Mouse (Mus musculus): ENCODE data around the gene Tnfaip2. TPM values are rescaled to one million over a fixed set of nuclear protein-coding genes. Genes with fewer than 3 reads are reported as not detected.

The Tnfaip2 gene
- polyA plus RNA-seq, 1 experiment from 2014 or later: 24.3 TPM

DNA sequence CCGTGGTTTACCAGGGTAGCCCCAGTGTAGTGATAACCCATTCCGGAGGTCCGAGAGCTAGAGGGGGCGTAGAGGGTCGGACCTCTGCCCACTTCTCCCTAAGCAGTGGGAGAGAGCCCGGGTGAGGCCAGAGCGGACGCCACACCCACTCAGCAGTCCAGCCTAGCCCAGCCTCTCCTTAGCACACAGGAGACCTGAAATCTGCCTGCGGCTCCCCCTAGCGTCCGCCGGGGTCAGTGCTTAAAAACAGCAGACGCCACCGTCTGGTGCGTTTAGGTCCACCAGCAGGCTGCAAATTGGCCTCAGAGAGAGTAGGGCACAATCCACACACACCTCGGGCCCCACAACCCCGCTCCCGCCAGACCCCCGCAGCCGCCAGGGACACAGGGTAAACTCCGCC is 29.0 kb upstream of the Tnfaip2 start:
- H3K9ac ChIP-seq (replicated peaks; ENCODE audit: low read length): peak overlapping the region; percentile 45
- ATAC-seq (ENCODE audit: low FRiP score, low TSS enrichment): peak; percentile 87
- H3K36me3 ChIP-seq (ENCODE audit: insufficient read depth, low read length): no peaks in the 10 kb centered on the region
- H3K27ac ChIP-seq (ENCODE audit: low read length): peak overlapping the region; percentile 69
- peaks cover 32% of the 10 kb centered on the region for H3K4me1 ChIP-seq (ENCODE audit: insufficient read depth, low read length)
- no peaks in the 10 kb centered on the region for H3K9me3 ChIP-seq (ENCODE audit: low read length)
- H3K4me3 ChIP-seq (ENCODE audit: low read length): peak overlapping the region; percentile 30
- H3K27me3 ChIP-seq (ENCODE audit: insufficient read depth, low read length): no peaks in the 10 kb centered on the region
- WGBS: 2% methylated on average over 21 of the region's 21 CpGs
- peak overlapping the region; percentile 53 for H3K4me2 ChIP-seq (replicated peaks; ENCODE audit: low read depth, low read length)

DNA sequence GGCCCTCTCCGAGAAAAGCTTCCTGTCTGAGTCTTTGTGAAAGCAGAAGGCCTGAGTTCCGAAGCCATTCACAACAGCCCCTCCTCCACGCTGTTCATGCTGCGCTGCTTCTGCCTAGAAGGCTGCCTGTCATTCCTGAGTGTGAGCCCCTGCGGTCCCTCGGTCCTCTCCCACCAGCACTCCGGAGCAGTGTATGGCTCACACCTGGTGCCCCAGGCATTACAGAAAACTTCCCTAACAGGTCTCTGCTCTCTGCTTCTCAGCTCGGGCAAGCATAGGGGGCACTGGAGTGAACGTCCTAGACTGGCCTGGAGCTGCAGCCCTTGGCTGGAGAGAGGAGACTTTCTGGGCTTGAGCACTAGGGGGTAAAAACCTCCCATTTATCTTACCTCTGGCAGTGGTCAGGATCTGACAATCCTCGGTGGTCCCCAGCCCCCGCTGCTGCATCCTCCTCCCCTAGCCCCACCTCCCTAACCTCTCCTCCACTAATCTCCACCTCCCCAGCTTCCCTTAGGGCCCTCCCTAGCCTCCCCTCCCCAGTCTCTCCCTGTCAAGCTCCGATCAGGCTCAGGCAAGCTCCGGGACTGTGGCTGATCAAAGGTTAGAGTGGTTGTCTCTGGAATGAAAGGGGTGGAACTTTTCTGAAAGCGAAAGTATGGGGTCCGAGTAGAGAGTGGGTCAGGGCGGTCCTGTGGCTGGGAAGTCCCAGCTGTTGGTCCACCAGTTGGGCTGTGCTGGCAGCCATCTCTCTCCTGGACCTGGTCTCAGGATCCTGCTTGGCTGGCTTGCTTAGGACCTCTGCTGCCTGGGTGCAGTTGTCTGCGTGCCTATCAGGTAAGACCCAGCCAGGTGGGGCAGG is 25.1 kb upstream of the Tnfaip2 start, which contains the start of gene Exoc3l4:
TSS of gene Exoc3l4 (plus strand) at position 97 of the 859 bp plus-strand sequence.
- H3K4me1 ChIP-seq (ENCODE audit: insufficient read depth, low read length): peaks cover 37% of the 10 kb centered on the region
- 4% methylated on average over 17 of the region's 17 CpGs for WGBS
- peak within 1 kb of the TSS; percentile 76 for H3K27ac ChIP-seq (ENCODE audit: low read length)
- H3K9ac ChIP-seq (replicated peaks; ENCODE audit: low read length): peak within 1 kb of the TSS; percentile 65
- H3K9me3 ChIP-seq (ENCODE audit: low read length): no peaks in the 10 kb centered on the region
- H3K4me2 ChIP-seq (replicated peaks; ENCODE audit: low read depth, low read length): peak within 1 kb of the TSS; percentile 65
- peak within 1 kb of the TSS; percentile 47 for H3K4me3 ChIP-seq (ENCODE audit: low read length)
- no peaks in the 10 kb centered on the region for H3K36me3 ChIP-seq (ENCODE audit: insufficient read depth, low read length)
- ATAC-seq (ENCODE audit: low FRiP score, low TSS enrichment): peak; percentile 77
- H3K27me3 ChIP-seq (ENCODE audit: insufficient read depth, low read length): peaks cover 9% of the 10 kb centered on the region; the same call in 1 of the 2 replicates

DNA sequence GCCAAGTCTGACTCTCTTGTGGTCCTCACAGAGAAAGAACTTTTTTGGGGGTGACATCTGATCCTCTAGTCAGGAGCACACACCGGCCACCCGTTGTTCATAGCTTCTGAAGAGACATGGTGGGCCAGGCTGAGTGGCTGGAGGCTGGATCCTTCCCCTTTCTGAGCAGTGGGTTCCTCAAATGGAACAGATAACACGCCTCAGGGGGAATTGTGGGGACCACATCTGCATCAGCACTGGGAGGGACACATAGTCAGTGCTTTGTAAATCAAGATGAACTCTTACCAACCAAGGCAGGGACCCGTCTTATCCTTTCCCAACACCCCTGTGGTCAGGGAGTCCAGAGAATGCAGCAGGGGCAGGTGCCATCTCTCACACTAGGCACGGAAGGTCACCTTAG is 22.4 kb upstream of the Tnfaip2 start:
- peaks cover 31% of the 10 kb centered on the region for H3K4me1 ChIP-seq (ENCODE audit: insufficient read depth, low read length)
- 74% methylated on average over 5 of the region's 5 CpGs for WGBS
- no peaks in the 10 kb centered on the region for H3K36me3 ChIP-seq (ENCODE audit: insufficient read depth, low read length)
- no peak overlapping the region for H3K4me3 ChIP-seq (ENCODE audit: low read length)
- no peak overlapping the region for H3K4me2 ChIP-seq (replicated peaks; ENCODE audit: low read depth, low read length)
- H3K27me3 ChIP-seq (ENCODE audit: insufficient read depth, low read length): peaks cover 36% of the 10 kb centered on the region
- no peak for ATAC-seq (ENCODE audit: low FRiP score, low TSS enrichment)
- H3K9me3 ChIP-seq (ENCODE audit: low read length): no peaks in the 10 kb centered on the region
- H3K9ac ChIP-seq (replicated peaks; ENCODE audit: low read length): no peak overlapping the region
- H3K27ac ChIP-seq (ENCODE audit: low read length): no peak overlapping the region

DNA sequence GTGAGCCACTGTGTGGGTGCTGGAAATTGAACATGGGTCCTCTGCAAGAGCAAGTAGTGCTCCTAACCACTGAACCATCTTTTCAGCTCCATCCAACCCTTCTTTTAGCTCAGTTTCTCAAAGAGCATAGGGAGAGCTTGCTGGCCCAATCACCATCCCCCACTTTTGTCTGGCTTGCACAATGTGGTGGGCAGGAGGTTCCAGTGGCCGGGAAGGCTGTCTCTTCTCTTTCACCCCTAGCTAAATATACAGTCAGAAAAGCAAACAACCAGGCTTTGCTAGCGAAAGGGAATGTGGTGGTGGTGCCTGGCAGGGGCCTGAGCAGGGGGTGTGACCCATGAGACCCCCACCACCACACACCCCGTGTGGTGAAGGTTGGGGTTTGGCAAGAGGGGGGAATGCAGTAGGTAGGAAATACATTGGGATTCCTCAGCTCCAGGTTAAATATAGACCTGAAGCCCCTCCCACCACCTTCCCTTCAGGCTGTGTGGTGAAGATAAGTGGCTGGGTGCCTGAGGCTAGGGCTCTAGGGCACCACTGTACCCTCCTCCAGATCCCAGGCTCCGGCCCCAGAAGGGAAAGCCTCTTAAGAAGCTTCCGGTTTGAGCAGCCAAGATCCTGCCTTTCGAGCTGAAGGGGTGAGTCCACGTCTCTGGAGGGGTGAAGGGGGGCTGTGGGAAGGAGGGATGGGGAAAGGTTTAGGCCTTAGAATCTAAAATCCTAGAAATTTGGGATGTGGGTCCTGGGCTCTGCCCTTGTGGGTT is 21.1 kb upstream of the Tnfaip2 start:
- WGBS: 41% methylated on average over 7 of the region's 7 CpGs
- Histone ChIP-seq H3K27me3 (ENCODE audit: insufficient read depth, low read length) (peaks cover 40% of the 10 kb centered on the region), H3K9ac (replicated peaks; ENCODE audit: low read length) (no peak overlapping the region), H3K27ac (ENCODE audit: low read length) (no peak overlapping the region), H3K4me3 (ENCODE audit: low read length) (no peak overlapping the region), H3K4me1 (ENCODE audit: insufficient read depth, low read length) (peaks cover 43% of the 10 kb centered on the region), H3K4me2 (replicated peaks; ENCODE audit: low read depth, low read length) (no peak overlapping the region), H3K9me3 (ENCODE audit: low read length) (no peaks in the 10 kb centered on the region), H3K36me3 (ENCODE audit: insufficient read depth, low read length) (no peaks in the 10 kb centered on the region)
- no peak for ATAC-seq (ENCODE audit: low FRiP score, low TSS enrichment)

DNA sequence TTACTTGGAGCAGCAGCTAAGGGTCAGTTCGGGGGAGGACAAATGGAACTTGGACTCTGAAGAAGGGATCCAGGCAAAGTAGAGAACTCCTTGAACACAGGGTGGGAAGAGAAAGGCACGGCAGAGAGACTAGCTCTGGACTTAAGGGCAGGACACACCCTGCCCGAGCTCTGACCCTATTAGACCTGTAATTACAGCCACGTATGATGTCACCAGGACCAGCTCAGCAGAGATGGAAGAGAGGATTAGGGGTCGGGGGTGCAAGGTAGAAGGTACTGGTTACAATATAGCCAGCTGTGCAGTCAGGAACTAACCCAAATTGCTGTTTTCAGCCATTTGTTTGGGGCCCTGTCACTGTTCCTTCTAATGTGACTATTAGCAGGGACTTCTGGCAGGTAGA is 19.4 kb upstream of the Tnfaip2 start:
- H3K4me3 ChIP-seq (ENCODE audit: low read length): no peak overlapping the region
- H3K4me2 ChIP-seq (replicated peaks; ENCODE audit: low read depth, low read length): no peak overlapping the region
- H3K4me1 ChIP-seq (ENCODE audit: insufficient read depth, low read length): peaks cover 38% of the 10 kb centered on the region
- peaks cover 40% of the 10 kb centered on the region for H3K27me3 ChIP-seq (ENCODE audit: insufficient read depth, low read length)
- H3K36me3 ChIP-seq (ENCODE audit: insufficient read depth, low read length): no peaks in the 10 kb centered on the region
- 48% methylated on average over 5 of the region's 5 CpGs for WGBS
- H3K9ac ChIP-seq (replicated peaks; ENCODE audit: low read length): no peak overlapping the region
- ATAC-seq (ENCODE audit: low FRiP score, low TSS enrichment): no peak
- no peaks in the 10 kb centered on the region for H3K9me3 ChIP-seq (ENCODE audit: low read length)
- H3K27ac ChIP-seq (ENCODE audit: low read length): no peak overlapping the region

DNA sequence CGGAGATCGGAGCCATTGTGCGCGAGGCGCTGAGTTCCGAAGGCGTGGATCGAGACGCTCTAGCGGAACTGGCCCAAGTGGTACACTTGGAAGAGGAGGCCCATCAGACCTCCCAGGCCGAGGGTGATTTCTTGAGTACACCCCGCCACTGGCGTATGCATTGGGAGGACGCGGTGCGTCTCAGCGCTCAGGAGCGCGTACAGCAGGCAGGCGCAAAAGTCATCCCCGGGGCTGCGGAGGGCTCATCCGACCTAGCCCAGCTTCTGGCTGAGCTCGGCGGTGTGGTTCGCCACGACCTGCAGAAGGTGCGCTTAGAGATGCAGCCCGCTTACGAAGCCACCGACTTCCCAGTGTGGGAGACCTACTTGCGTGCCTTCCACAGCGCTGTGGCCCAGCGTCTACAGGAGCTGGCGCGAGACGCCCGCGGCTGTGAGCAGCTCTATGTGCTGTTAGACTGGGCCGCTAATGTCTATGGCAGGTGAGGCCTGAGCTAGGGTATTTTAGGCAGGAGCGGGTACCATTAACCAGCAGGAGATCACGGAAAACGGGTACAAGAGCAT is 18.6 kb upstream of the Tnfaip2 start:
- Histone ChIP-seq H3K36me3 (ENCODE audit: insufficient read depth, low read length) (no peaks in the 10 kb centered on the region), H3K4me3 (ENCODE audit: low read length) (peak overlapping the region; percentile 17), H3K4me2 (replicated peaks; ENCODE audit: low read depth, low read length) (peak overlapping the region; percentile 38), H3K4me1 (ENCODE audit: insufficient read depth, low read length) (peaks cover 45% of the 10 kb centered on the region), H3K27me3 (ENCODE audit: insufficient read depth, low read length) (peaks cover 47% of the 10 kb centered on the region), H3K9ac (replicated peaks; ENCODE audit: low read length) (no peak overlapping the region), H3K27ac (ENCODE audit: low read length) (no peak overlapping the region), H3K9me3 (ENCODE audit: low read length) (no peaks in the 10 kb centered on the region)
- 12% methylated on average over 43 of the region's 43 CpGs for WGBS
- no peak for ATAC-seq (ENCODE audit: low FRiP score, low TSS enrichment)

DNA sequence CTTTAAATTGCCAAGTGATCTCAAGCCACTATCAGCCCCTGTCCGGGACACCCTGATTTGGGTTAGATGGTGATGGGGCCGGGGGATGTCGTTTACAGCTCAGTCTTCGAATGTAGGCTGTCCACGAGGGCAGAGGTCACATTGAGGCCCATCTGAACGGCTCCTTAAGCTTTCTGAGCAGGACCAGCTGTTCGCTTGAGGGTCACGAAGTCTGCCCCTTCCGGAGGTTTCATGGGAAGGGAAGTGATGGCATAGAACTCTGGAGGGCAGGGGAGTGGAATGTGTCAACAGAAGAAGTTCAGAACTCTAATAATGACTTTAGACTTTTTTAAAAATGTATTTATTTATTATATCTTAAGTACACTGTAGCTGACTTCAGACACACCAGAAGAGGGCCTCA is 17.7 kb upstream of the Tnfaip2 start:
- Histone ChIP-seq H3K9me3 (ENCODE audit: low read length) (no peaks in the 10 kb centered on the region), H3K27ac (ENCODE audit: low read length) (no peak overlapping the region), H3K9ac (replicated peaks; ENCODE audit: low read length) (no peak overlapping the region), H3K36me3 (ENCODE audit: insufficient read depth, low read length) (no peaks in the 10 kb centered on the region), H3K4me3 (ENCODE audit: low read length) (no peak overlapping the region), H3K27me3 (ENCODE audit: insufficient read depth, low read length) (peaks cover 47% of the 10 kb centered on the region), H3K4me2 (replicated peaks; ENCODE audit: low read depth, low read length) (no peak overlapping the region), H3K4me1 (ENCODE audit: insufficient read depth, low read length) (peaks cover 54% of the 10 kb centered on the region)
- no peak for ATAC-seq (ENCODE audit: low FRiP score, low TSS enrichment)
- WGBS: 21% methylated on average over 9 of the region's 9 CpGs

DNA sequence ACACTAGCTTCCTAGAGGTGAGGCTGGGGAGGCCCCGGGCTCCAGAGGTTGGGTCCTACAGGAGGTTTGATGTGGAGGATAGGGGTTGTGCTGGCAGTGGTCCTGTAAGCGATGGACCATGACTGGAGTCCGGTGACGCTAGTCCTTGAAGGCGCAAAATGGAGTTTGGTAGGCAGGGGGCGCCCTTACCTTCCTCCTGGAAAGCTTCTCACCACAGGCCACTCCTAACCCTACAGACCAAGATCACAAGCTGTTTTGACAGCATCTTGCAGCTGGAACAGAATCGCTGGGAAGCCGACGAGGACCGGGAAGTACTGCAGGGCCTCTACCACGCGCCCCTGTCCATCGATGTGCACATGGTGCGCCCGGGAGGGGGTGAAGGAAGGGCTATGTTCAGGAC is 17.0 kb upstream of the Tnfaip2 start:
- Histone ChIP-seq H3K27me3 (ENCODE audit: insufficient read depth, low read length) (peaks cover 49% of the 10 kb centered on the region), H3K36me3 (ENCODE audit: insufficient read depth, low read length) (no peaks in the 10 kb centered on the region), H3K4me2 (replicated peaks; ENCODE audit: low read depth, low read length) (no peak overlapping the region), H3K4me1 (ENCODE audit: insufficient read depth, low read length) (peaks cover 61% of the 10 kb centered on the region), H3K4me3 (ENCODE audit: low read length) (no peak overlapping the region), H3K9ac (replicated peaks; ENCODE audit: low read length) (no peak overlapping the region), H3K9me3 (ENCODE audit: low read length) (no peaks in the 10 kb centered on the region), H3K27ac (ENCODE audit: low read length) (no peak overlapping the region)
- ATAC-seq (ENCODE audit: low FRiP score, low TSS enrichment): peak; percentile 42; the same call in 1 of the 2 replicates
- WGBS: 3% methylated on average over 15 of the region's 15 CpGs

DNA sequence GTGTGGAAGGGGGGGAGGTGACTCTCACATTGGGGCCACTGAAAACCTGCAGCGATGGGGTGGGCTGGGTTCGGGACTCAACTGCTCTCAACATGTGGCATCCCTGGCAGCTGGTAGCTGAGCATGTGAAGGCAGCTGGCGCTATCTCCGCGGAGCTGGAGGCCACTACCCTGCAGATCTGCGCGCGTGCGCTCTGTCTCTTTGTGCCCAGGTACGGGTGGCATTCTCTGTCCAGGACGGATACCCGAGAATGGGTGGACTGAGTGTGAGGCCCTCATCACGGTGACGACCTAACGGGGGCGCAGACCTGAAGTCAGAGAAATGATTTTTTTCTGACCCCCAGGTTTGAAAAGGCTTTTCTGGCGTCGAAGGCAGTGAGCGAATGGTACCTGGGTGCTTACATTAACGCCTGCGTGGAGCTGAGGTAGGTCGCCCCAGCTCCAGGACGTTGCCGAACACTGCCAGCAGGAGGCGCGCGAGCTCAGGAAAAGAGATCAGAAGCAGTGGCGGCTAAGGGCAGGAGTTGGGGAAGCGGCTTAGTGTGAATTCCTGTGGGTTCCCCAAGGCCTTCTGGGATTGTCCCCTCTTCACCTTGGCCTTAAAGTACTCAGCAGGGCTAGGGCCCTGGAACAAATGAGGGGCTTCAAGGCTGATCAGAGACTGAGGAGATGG is 16.3 kb upstream of the Tnfaip2 start:
- Histone ChIP-seq H3K4me2 (replicated peaks; ENCODE audit: low read depth, low read length) (peak overlapping the region; percentile 18; the same call in 1 of the 2 replicates), H3K9me3 (ENCODE audit: low read length) (no peaks in the 10 kb centered on the region), H3K4me1 (ENCODE audit: insufficient read depth, low read length) (peaks cover 66% of the 10 kb centered on the region), H3K9ac (replicated peaks; ENCODE audit: low read length) (no peak overlapping the region), H3K27me3 (ENCODE audit: insufficient read depth, low read length) (peaks cover 49% of the 10 kb centered on the region), H3K4me3 (ENCODE audit: low read length) (no peak overlapping the region), H3K27ac (ENCODE audit: low read length) (no peak overlapping the region), H3K36me3 (ENCODE audit: insufficient read depth, low read length) (no peaks in the 10 kb centered on the region)
- 20% methylated on average over 29 of the region's 29 CpGs for WGBS
- ATAC-seq (ENCODE audit: low FRiP score, low TSS enrichment): peak; percentile 28

All from kidney, embryonic 16.5 days (tissue).